Mouse (Mus musculus) G1E-ER4 (cell line): Measurements from ENCODE around the gene Gm20388. TPM values are rescaled to one million over a fixed set of nuclear protein-coding genes. Genes with fewer than 3 reads are reported as not detected.

ENCODE experiments used
- GATA1 ChIP-seq: IDR thresholded peaks from one replicate; pipeline ENCODE4 v1.8.0; 2012; ENCODE audit warnings: low read length, inconsistent platforms
- polyA plus RNA-seq: library from polyadenylated mRNA; stranded (reverse); fragments of >175 nt; gene quantifications from 2 replicates; pipeline ENCODE4 v1.2.3, GENCODE M21; 2012

Gene Gm20388
- polyA plus RNA-seq, 1 experiment = not detected

- TF ChIP-seq GATA1 = no peak
These were observed 1061.2 kb downstream of the Gm20388 start for GRCm38 (mm10) chr8:120971691-120972469.

GRCm38 (mm10) chr8:120973046-120973445, 1062.4 kb downstream of the Gm20388 start:
- TF ChIP-seq GATA1 = no peak

GRCm38 (mm10) chr8:120977131-120977530, 1066.5 kb downstream of the Gm20388 start:
- TF ChIP-seq GATA1 = no peak

- TF ChIP-seq GATA1 = no peak
These were observed 1068.6 kb downstream of the Gm20388 start for GRCm38 (mm10) chr8:120979210-120979609.

GRCm38 (mm10) chr8:120980948-120981347, 1070.3 kb downstream of the Gm20388 start:
- TF ChIP-seq GATA1 = no peak

GRCm38 (mm10) chr8:120984888-120985287, 1074.2 kb downstream of the Gm20388 start:
- TF ChIP-seq GATA1 = no peak

GRCm38 (mm10) chr8:120986022-120986421, 1075.4 kb downstream of the Gm20388 start:
- TF ChIP-seq GATA1 = no peak

- TF ChIP-seq GATA1 = no peak
These were observed 1083.1 kb downstream of the Gm20388 start for GRCm38 (mm10) chr8:120993738-120994137.

GRCm38 (mm10) chr8:120995424-120995823, 1084.8 kb downstream of the Gm20388 start:
- TF ChIP-seq GATA1 = no peak

GRCm38 (mm10) chr8:120996905-120997581, 1086.4 kb downstream of the Gm20388 start:
- no peak for TF ChIP-seq GATA1

- no peak for TF ChIP-seq GATA1
These were observed 1087.3 kb downstream of the Gm20388 start for GRCm38 (mm10) chr8:120997926-120998325.

GRCm38 (mm10) chr8:120998966-120999365, 1088.3 kb downstream of the Gm20388 start:
- no peak for TF ChIP-seq GATA1

GRCm38 (mm10) chr8:121001951-121002350, 1091.3 kb downstream of the Gm20388 start:
- no peak for TF ChIP-seq GATA1

- TF ChIP-seq GATA1 = no peak
These were observed 1092.4 kb downstream of the Gm20388 start for GRCm38 (mm10) chr8:121002871-121003539.

GRCm38 (mm10) chr8:121003639-121004038, 1093.0 kb downstream of the Gm20388 start:
- TF ChIP-seq GATA1 = no peak

GRCm38 (mm10) chr8:121013318-121013717, 1102.7 kb downstream of the Gm20388 start:
- no peak for TF ChIP-seq GATA1
